ENCODE assay signal across 16 mouse cellular contexts in genomic region chr3:122026676-122027075, GRCm38 (mm10). TPM values are rescaled to one million over a fixed set of nuclear protein-coding genes. Genes with fewer than 3 reads are reported as not detected.
DNase-seq lines count a peak whose midpoint lies in the region; ATAC-seq and TF ChIP-seq lines count a peak whose summit lies in the region.
"Had no signal": no experiment of that assay in that cellular context is flagged by ENCODE, and none has a peak within 500 bp of the region (broad histone marks: within the 10 kb centered on the region; RNA-seq: fewer than 3 reads in every experiment).

No protein-coding gene starts in this region.

- no peaks in the 10 kb centered on the region for H3K27me3 ChIP-seq in heart, embryonic 10.5 days (ENCODE audit: insufficient read depth, poor library complexity, severe bottlenecking)
- H3K27me3 ChIP-seq: hindbrain, embryonic 12.5 days; liver, embryonic 15.5 days; neural tube, embryonic 12.5 days; Patski had no signal

- no peaks in the 10 kb centered on the region for H3K36me3 ChIP-seq in heart, embryonic 10.5 days
- H3K36me3 ChIP-seq: forebrain, embryonic 10.5 days; hindbrain, embryonic 12.5 days; liver, embryonic 15.5 days; midbrain, embryonic 10.5 days; neural tube, embryonic 12.5 days had no signal

- intact Hi-C loops in heart, postnatal 36 days (cut with DNase I): no loop called here

- no peak overlapping the region for H3K4me3 ChIP-seq in heart, embryonic 10.5 days
- H3K4me3 ChIP-seq in embryonic fibroblast, embryonic 13.5 days (ENCODE audit: insufficient read depth, low read length): no peak overlapping the region
- H3K4me3 ChIP-seq: forebrain, embryonic 10.5 days; hindbrain, embryonic 12.5 days; liver, embryonic 15.5 days; midbrain, embryonic 10.5 days; neural tube, embryonic 12.5 days had no signal

- peaks cover 16% of the 10 kb centered on the region; the same call in 1 of the 2 replicates for H3K4me1 ChIP-seq in heart, embryonic 10.5 days
- H3K4me1 ChIP-seq in embryonic fibroblast, embryonic 13.5 days (ENCODE audit: control insufficient read depth, insufficient read depth, low read length): no peaks in the 10 kb centered on the region
- H3K4me1 ChIP-seq: forebrain, embryonic 10.5 days; hindbrain, embryonic 12.5 days; midbrain, embryonic 10.5 days; neural tube, embryonic 12.5 days had no signal

- no peak for TF ChIP-seq POLR2A in embryonic fibroblast, embryonic 13.5 days (IDR thresholded peaks at IDR 0.05; ENCODE audit: low read depth, low read length)

- DNase-seq in heart, embryonic 10.5 days (ENCODE audit: low spot score): no peak
- no peak for DNase-seq in heart, postnatal 36 days
- DNase-seq in Muller cell, postnatal 12 days (ENCODE audit: inconsistent ontology term): peak; percentile 21
- peak; percentile 37 for DNase-seq in kidney, postnatal 10 days
- DNase-seq in right cerebral cortex, adult 2 months (ENCODE audit: low spot score in 2 of 2): no peak
- DNase-seq: adrenal gland, adult 8-10 months; cerebellum, adult 11 months; thymus, postnatal 25 days had no signal

- WGBS in heart, embryonic 10.5 days: 61% methylated on average over 5 of the region's 5 CpGs

- TF ChIP-seq CTCF in embryonic fibroblast, embryonic 13.5 days (IDR thresholded peaks at IDR 0.05; ENCODE audit: borderline replicate concordance, insufficient read depth, low read length): no peak

- no peaks in the 10 kb centered on the region for H3K9me3 ChIP-seq in heart, embryonic 10.5 days
- H3K9me3 ChIP-seq: forebrain, embryonic 10.5 days; hindbrain, embryonic 12.5 days; liver, embryonic 15.5 days; midbrain, embryonic 10.5 days; neural tube, embryonic 12.5 days had no signal

- ATAC-seq in erythroid progenitor cell, adult 5-6 weeks (replicated peaks; ENCODE audit: low FRiP score, poor library complexity, severe bottlenecking): no peak
- ATAC-seq: Patski had no signal

- peak overlapping the region; percentile 70; the same call in 1 of the 2 replicates for H3K27ac ChIP-seq in heart, embryonic 10.5 days
- peak overlapping the region; percentile 47 for H3K27ac ChIP-seq in embryonic fibroblast, embryonic 13.5 days (ENCODE audit: insufficient read depth, low read length)
- H3K27ac ChIP-seq: forebrain, embryonic 10.5 days; hindbrain, embryonic 12.5 days; liver, embryonic 15.5 days; midbrain, embryonic 10.5 days; neural tube, embryonic 12.5 days had no signal

RNA-seq across cellular contexts. Expression of gene Abca4, which starts 17.6 kb away (rescaled TPM):
- 7.1 and 8.5 TPM in 2 replicates for polyA plus RNA-seq in heart, embryonic 10.5 days (2016; fragmentation: Nextera tagmentation; extraction: Ambion mirVana)
- total RNA-seq in heart, postnatal 36 days (2021): 1 to 10 TPM; 1.9 to 2.0 TPM
- polyA plus RNA-seq in embryonic fibroblast, embryonic 13.5 days (2011; ENCODE audit: insufficient read length, low read depth, missing spikeins): 0.68 and 0.80 TPM in 2 replicates
- total RNA-seq in erythroid progenitor cell, adult 5-6 weeks (2015; ENCODE audit: low replicate concordance): 1.8 TPM in 1 of 2 replicates, not detected in the other
- not detected in 2 replicates for total RNA-seq in erythroid progenitor cell, adult 5-6 weeks (2017; ENCODE audit: low replicate concordance)

Comparison
In these comparisons a context has a peak if more than half of its experiments do, and no peak if none do; other contexts are left out.
1. DNase-seq: peak in Muller cell, postnatal 12 days (single experiment) and kidney, postnatal 10 days (single experiment); none in heart, embryonic 10.5 days (single experiment), heart, postnatal 36 days (0 of 2) and right cerebral cortex, adult 2 months (0 of 2).